Mouse (Mus musculus) lung, postnatal 36 days (tissue): ENCODE data around the gene Slc3a2.
"Not testable (repeated sequence)": the region's sequence is repeated elsewhere in the genome, so short reads cannot be mapped to it uniquely, and the experiment has no call there.

Experiments
- DNase-seq: peaks from one replicate; pipeline ENCODE4 v3.0.0; 2022; ENCODE audit warnings: mixed read lengths

Gene Slc3a2

DNA sequence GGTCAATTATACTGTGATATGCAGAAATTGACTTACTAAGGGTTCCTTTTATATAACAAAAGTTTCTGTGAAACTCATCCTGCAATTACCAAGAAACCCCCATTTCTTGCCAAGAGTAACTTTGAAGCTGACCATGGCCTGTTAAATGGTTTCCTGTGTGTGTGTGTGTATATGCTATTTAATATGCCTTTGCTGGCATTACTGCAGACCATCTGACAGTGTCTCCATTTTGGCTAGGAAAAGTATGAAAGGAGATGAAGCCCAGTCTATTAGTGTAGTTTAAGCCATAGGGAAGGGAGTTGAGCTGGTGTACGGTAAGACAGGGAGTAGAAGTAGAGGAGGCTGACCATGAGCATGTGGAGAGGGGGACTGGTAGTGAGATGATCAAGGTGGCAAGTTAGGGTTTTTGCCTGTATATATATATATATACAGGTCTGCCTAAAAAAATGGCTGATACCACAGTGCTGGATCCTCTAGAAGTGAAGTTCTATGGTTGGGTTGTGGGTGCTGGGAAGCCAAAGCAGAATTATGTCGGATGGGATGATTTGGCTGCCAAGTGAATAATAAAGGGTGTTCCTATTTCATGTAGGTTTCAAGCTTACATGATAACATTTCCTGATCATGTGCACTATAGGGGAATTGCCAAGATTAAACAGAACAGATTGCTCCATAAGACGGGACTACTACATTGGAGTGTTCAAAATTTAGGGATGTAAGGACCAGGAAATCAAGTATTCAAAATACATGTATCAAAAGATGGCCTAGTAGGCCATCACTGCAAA is 3.6 kb upstream of the Slc3a2 start:
- DNase-seq, result no peak

DNA sequence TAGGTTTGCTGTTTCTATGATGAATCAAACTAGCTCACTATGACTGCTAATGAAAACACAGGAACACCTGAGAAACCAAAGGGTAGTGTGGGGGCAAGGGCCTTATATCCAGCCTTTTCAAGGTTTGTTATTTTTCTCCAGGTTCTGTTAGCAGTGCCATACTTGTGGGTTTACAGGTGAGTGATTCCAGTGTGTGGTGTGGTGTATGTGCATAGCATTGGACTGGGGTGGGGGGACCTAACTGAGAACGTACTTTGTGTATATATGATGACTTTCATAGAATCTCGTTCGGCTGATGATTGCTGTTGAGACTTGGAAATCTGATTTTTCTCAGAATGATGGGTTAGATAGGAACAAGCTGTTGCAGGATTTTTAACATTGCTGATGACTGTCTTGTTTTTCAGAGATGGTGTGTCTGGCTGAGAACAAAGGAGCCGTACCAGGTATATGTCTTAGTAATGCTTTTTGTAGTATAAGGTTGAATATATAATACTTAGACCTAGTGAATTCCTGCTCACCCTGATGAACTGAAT is 2.0 kb upstream of the Slc3a2 start:
- no peak for DNase-seq

- no peak for DNase-seq
These were observed 1.2 kb upstream of the Slc3a2 start for GRCm38 (mm10) chr19:8724392-8724791.

- no peak for DNase-seq
These were observed 591 bp upstream of the Slc3a2 start for GRCm38 (mm10) chr19:8723574-8724346.

DNA sequence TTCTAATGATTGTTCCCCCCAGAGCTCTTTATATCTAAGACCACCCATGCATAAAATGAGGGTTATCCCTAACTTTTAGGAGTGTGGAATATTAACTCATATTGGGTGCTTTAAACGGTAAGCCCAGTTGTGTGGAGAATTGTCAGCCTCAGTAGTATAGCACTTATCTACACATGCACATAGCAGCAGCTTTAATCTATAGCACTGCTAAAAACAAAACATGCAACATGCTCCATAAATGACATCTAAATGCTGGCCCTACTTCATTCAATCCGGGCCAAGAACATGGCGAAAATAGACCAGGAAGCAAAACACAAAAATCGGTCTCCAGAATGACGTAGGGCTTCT is 636 bp downstream of the Slc3a2 start:
- no peak for DNase-seq

GRCm38 (mm10) chr19:8722021-8722420 is 1.1 kb downstream of the Slc3a2 start:
- no peak for DNase-seq

GRCm38 (mm10) chr19:8721378-8721777 is 1.8 kb downstream of the Slc3a2 start:
- DNase-seq, result no peak

GRCm38 (mm10) chr19:8719037-8719436 is 4.1 kb downstream of the Slc3a2 start:
- DNase-seq, result not testable (repeated sequence)

GRCm38 (mm10) chr19:8718357-8718756 is 4.8 kb downstream of the Slc3a2 start:
- DNase-seq, result peak; percentile 84

DNA sequence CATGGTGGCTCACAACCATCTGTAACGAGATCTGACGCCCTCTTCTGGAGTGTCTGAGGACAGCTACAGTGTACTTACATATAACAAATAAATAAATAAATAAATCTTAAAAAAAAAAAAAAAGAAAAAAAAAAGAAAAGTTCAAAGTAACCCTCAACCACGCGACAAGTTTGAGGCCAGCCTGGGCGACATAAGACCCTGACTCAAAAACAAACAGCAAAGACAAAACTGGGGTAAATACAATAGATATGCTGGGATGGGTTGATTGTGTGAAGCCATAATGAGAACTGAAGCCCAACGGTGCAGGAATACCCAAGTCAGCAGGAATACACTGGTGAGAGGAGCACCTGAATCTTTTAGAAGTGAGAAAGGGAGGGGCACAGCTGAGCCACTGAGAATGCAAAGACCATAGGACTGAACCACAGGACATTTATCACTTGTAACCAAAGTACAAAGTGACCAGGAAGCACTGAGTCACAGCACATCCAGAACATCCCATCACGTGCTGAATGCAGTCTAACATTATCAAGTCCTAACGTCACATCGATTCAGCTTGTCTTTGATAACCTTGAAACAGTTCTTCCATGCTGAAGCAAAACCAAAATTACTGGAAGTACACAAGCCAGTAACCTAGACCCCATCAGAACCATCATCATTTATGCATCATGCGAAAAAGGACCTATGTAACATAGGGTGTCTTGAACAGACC is 6.2 kb downstream of the Slc3a2 start:
- no peak for DNase-seq

DNA sequence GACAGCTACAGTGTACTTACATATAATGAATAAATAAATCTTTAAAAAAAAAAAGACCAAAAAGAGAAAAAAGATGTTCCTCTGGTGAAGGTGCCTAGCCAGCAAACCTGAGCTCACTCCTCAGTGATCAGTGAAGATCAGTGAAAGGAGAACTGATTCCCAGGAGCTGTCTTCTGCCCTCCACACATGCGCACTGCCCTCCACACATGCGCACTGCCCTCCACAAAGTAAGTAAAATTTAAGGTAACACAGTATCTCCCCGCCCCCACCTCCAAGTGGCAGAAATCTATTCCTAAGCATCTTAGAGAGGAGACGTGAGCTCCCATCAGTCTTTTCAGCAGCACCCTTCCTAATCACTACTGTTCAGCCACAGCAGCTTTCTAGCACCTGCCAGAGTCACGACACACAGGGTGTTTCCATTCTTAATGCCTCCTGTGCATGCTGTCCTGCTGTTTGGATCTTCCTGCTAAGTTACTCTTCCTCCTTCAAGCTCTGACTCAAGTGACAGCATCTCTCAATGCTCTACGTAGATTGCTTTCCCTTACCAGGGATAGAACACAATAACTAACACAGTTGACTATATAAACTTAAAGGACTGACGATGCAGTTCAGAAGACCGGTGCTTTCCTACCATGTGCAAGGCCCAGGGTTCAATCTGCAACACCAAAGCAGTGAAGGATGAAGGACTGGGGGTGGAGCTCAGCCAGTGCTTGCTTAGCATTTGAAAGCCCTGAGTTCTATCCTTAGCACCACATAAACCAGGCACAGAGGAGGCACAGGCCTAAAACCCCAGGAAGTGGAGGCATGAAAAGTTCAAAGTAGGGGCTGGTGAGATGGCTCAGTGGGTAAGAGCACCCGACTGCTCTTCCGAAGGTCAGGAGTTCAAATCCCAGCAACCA is 7.1 kb downstream of the Slc3a2 start:
- no peak for DNase-seq

DNA sequence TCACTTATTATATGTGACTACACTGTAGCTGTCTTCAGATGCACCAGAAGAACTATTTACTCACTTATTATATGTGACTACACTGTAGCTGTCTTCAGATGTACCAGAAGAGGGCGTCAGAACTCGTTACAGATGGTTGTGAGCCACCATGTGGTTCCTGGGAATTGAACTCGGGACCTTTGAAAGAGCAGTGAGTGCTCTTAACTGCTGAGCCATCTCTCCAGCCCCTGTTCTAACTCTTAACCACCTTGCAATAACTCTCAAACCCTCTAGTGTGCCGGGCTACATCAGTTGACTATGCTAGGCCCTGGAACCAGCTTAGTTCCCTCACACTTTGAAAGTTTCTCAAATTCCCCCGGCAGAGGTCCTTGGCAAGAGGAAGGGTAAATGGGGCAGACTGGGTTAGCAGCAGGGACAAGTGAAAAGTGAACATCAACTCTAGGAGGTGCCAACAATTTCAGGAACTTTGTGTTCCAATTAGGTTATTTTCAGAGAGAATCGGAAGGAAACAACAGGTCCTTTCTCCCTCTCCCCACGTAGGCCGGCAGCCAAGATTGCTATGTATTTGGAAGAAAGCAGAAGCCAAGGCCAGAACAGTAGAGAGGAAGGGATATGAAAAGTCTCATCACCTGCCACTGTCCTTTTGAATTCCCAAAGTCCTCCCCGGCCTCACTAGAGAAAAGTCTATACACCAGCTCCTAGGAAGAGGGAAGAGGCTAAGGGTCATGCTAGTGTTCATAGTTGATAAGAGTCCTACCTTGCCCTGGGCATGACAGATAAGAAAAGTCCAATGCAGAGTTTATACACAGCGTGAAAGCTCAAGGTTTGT is 8.3 kb downstream of the Slc3a2 start:
- no peak for DNase-seq

GRCm38 (mm10) chr19:8713997-8714652 is 9.0 kb downstream of the Slc3a2 start:
- no peak for DNase-seq

- DNase-seq, result peak; percentile 98
These were observed 9.7 kb downstream of the Slc3a2 start for GRCm38 (mm10) chr19:8713306-8713996.

DNA sequence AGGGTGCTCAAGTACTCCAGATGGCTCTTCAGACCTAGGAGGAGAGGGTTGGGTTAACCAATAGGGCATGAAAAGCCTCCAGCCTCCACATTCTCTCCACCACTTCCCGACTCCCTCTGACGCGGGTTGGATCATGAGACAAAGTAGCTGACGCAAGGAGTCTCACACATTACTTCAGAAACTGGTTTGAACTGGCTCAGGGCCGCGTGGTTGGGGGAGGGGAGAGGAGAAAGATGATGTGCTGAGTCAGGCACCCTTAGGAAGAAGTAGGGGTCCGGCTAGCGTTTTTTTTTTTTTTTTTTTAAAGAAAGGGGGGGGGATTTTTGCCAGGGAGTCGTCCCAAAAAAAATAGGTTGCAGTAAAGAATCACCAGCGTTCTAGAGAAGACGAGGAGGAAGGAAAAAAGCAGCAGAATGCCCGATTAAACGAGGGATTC is 10.3 kb downstream of the Slc3a2 start:
- peak; percentile 93 for DNase-seq

DNA sequence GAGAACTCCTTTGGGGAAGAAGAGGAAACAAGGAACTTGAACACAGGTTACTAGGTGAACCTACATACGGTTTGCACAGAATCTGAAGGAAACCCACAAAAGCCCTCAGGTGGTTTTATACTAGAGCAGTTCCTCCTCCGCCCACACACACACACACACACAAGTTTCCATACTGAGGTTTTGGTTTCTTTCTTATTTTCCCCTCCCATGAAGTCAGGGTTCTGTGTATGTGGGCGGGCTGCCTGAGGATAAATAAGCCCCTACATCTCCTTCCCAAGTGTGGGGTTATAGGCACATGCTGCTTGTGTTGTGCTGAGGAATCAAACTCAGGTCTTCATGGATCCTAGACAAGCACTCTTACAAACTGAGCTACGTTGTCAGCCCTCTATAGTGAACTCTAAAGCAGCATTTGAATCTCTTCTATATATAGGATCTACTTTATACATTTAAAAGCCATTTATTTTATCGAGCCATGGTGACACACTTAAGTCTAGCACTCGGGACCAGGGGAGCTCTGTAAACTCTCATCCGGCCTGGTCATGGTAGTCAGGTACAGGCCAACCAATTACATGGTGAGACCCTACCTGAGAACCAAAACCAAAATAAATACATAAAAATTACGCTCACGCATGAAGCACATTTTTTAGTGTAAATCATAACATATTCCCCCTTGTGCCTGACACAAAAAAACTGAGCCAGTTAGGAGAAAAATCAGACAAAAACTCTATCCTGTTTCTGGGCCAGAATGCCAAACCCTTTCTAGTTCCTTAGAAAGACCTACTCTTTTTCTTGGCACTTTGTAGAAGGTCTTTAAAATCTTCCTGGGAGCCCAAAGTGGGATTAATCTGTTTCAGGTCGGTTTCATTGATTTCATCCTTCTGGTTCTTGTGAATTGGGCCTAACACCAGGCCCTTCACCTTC is 11.0 kb downstream of the Slc3a2 start:
- DNase-seq, result peak; percentile 53

- DNase-seq, result peak; percentile 35
These were observed 11.7 kb downstream of the Slc3a2 start for GRCm38 (mm10) chr19:8711506-8711905.

DNA sequence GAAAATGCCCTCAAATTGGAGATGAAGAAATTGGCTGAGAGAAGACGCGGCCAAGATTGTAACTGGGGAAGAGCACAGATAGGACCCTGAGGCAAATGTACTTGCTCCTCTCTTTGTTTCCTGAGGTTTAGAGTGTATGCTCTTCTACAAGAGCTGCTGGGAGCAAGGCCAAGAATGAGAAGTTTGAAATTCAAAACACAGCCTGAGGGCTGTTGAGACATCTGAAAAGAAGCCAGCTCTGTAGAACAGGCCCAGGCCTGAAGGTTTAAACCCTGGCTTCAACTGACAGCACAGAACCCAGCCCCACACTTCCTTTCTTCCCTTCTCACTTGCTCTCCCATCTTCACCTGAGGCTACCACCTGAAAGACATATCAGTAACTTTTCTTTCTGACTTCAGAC is 13.1 kb downstream of the Slc3a2 start:
- peak; percentile 79 for DNase-seq

- DNase-seq, result no peak
These were observed 14.2 kb downstream of the Slc3a2 start for GRCm38 (mm10) chr19:8708954-8709353.
